Mouse (Mus musculus) myocyte (in vitro differentiated cells): ENCODE measurements at regions not wholly inside any gene's neighbourhood (a gene's known extent, or its start where the extent isn't known, plus 50 kb on each side); places are given as distances from the start of the nearest gene placed in this dataset.

Experiments used
- H3K27me3 ChIP-seq: one replicate; pipeline ENCODE4 v1.6.1; 2011; ENCODE audit not compliant: control insufficient read depth, insufficient read depth, insufficient read length
- H3K36me3 ChIP-seq: one replicate; pipeline ENCODE4 v1.6.1; 2011; ENCODE audit not compliant: control insufficient read depth, insufficient read depth
- H3K4me2 ChIP-seq: one replicate; pipeline ENCODE4 v1.6.1; 2011; ENCODE audit warnings: low read depth, control low read depth
- H3K4me3 ChIP-seq: one replicate; pipeline ENCODE4 v1.5.1; 2011; ENCODE audit warnings: mild to moderate bottlenecking, control low read depth, moderate library complexity
- H3K79me2 ChIP-seq: one replicate; pipeline ENCODE4 v1.6.1; 2011; ENCODE audit not compliant: control insufficient read depth, insufficient read depth
- H3ac ChIP-seq: one replicate; pipeline ENCODE4 v1.6.1; 2011; ENCODE audit not compliant: control insufficient read depth, insufficient read length
- CEBPB ChIP-seq: IDR thresholded peaks from 2 replicates; pipeline ENCODE4 v1.6.1; 2011; ENCODE audit warnings: mild to moderate bottlenecking, moderate library complexity; ENCODE audit not compliant: poor library complexity, insufficient read depth, severe bottlenecking
- E2F4 ChIP-seq: IDR thresholded peaks from one replicate; pipeline ENCODE4 v1.6.1; 2011; ENCODE audit warnings: mild to moderate bottlenecking, control low read depth, moderate library complexity; ENCODE audit not compliant: insufficient read depth
- MAX ChIP-seq: IDR thresholded peaks from one replicate; pipeline ENCODE4 v1.6.1; 2011; ENCODE audit warnings: low read depth, mild to moderate bottlenecking, control low read depth
- MYOD1 ChIP-seq, 3 experiments: IDR thresholded peaks; one replicate each; pipeline ENCODE4 v1.6.1; 2011; ENCODE audit warnings: control low read depth in 2 of 3, low read depth in 2 of 3, mild to moderate bottlenecking in 2 of 3, moderate library complexity in 1 of 3; ENCODE audit not compliant: insufficient read length in 2 of 3, control insufficient read depth in 1 of 3
- MYOG ChIP-seq, 3 experiments: IDR thresholded peaks; one replicate each; pipeline ENCODE4 v1.6.1; 2011; ENCODE audit warnings: control low read depth in 2 of 3, low read depth in 2 of 3, mild to moderate bottlenecking in 2 of 3; ENCODE audit not compliant: insufficient read length in 2 of 3, control insufficient read depth in 1 of 3, insufficient read depth in 1 of 3
- POLR2A ChIP-seq: IDR thresholded peaks from one replicate; pipeline ENCODE4 v1.6.1; 2011; ENCODE audit warnings: low read depth, mild to moderate bottlenecking, control low read depth, moderate library complexity; ENCODE audit not compliant: insufficient read length
- POLR2AphosphoS2 ChIP-seq: IDR thresholded peaks from one replicate; pipeline ENCODE4 v1.6.1; 2011; ENCODE audit warnings: low read depth, control low read depth; ENCODE audit not compliant: insufficient read length
- REST ChIP-seq: IDR thresholded peaks from one replicate; pipeline ENCODE4 v1.6.1; 2011; ENCODE audit warnings: mild to moderate bottlenecking, control low read depth, moderate library complexity; ENCODE audit not compliant: insufficient read depth, insufficient read length
- SRF ChIP-seq: IDR thresholded peaks from one replicate; pipeline ENCODE4 v1.6.1; 2011; ENCODE audit warnings: low read depth; ENCODE audit not compliant: control insufficient read depth, insufficient read length
- TCF12 ChIP-seq: IDR thresholded peaks from one replicate; pipeline ENCODE4 v1.6.1; 2011; ENCODE audit warnings: mild to moderate bottlenecking, control low read depth; ENCODE audit not compliant: poor library complexity, insufficient read depth, severe bottlenecking
- TCF3 ChIP-seq: IDR thresholded peaks from one replicate; pipeline ENCODE4 v1.6.1; 2011; ENCODE audit warnings: low read depth, control low read depth; ENCODE audit not compliant: insufficient read length
- USF1 ChIP-seq: IDR thresholded peaks from one replicate; pipeline ENCODE4 v1.6.1; 2011; ENCODE audit warnings: low read depth, mild to moderate bottlenecking, control low read depth, moderate library complexity

GRCm38 (mm10) chr9:101807249-101807648 lies 54.4 kb upstream of the 9630041A04Rik start:
- Histone ChIP-seq H3K4me3 (no peak overlapping the region), H3K4me2 (no peak overlapping the region), H3ac (no peak overlapping the region), H3K79me2 (no peaks in the 10 kb centered on the region), H3K27me3 (no peaks in the 10 kb centered on the region), H3K36me3 (no peaks in the 10 kb centered on the region)
- TF ChIP-seq MAX (no peak), MYOD1 (IDR thresholded peaks at IDR 0.05; ENCODE audit: control insufficient read depth in 1 of 3, insufficient read length in 2 of 3, low read depth in 2 of 3) (no peak), USF1 (no peak), E2F4 (no peak), POLR2A (no peak)

- H3K79me2 ChIP-seq: no peaks in the 10 kb centered on the region
- no peaks in the 10 kb centered on the region for H3K27me3 ChIP-seq
- H3K36me3 ChIP-seq: no peaks in the 10 kb centered on the region
- no peak overlapping the region for H3ac ChIP-seq
- H3K4me2 ChIP-seq: no peak overlapping the region
- H3K4me3 ChIP-seq: no peak overlapping the region
- TF ChIP-seq MYOG (IDR thresholded peaks at IDR 0.05; ENCODE audit: control insufficient read depth in 1 of 3, insufficient read depth in 1 of 3, insufficient read length in 2 of 3, low read depth in 2 of 3) (peak in 1 of 3 experiments; percentile 37), CEBPB (no peak), TCF3 (no peak), POLR2A (no peak), MYOD1 (IDR thresholded peaks at IDR 0.05; ENCODE audit: control insufficient read depth in 1 of 3, insufficient read length in 2 of 3, low read depth in 2 of 3) (peak in 1 of 3 experiments; percentile 55)
Observed at GRCm38 (mm10) chr9:101796718-101797117, 64.9 kb upstream of the 9630041A04Rik start.

- peak in 1 of 3 experiments; percentile 60 for TF ChIP-seq MYOD1 (IDR thresholded peaks at IDR 0.05; ENCODE audit: control insufficient read depth in 1 of 3, insufficient read length in 2 of 3, low read depth in 2 of 3)
- TF ChIP-seq TCF12: no peak
- Histone ChIP-seq H3K4me2 (no peak overlapping the region), H3K36me3 (no peaks in the 10 kb centered on the region), H3ac (no peak overlapping the region), H3K4me3 (no peak overlapping the region), H3K27me3 (no peaks in the 10 kb centered on the region), H3K79me2 (no peaks in the 10 kb centered on the region)
Observed at GRCm38 (mm10) chr9:101796063-101796462, 65.6 kb upstream of the 9630041A04Rik start.

GRCm38 (mm10) chr9:101795436-101795835 lies 66.2 kb upstream of the 9630041A04Rik start:
- no peaks in the 10 kb centered on the region for H3K36me3 ChIP-seq
- no peaks in the 10 kb centered on the region for H3K27me3 ChIP-seq
- H3K4me2 ChIP-seq: no peak overlapping the region
- no peak for TF ChIP-seq POLR2AphosphoS2
- no peak for TF ChIP-seq TCF3
- no peak for TF ChIP-seq USF1
- TF ChIP-seq REST: no peak
- no peak for TF ChIP-seq TCF12
- TF ChIP-seq MYOD1 (IDR thresholded peaks at IDR 0.05; ENCODE audit: control insufficient read depth in 1 of 3, insufficient read length in 2 of 3, low read depth in 2 of 3): no peak
- TF ChIP-seq MYOG (IDR thresholded peaks at IDR 0.05; ENCODE audit: control insufficient read depth in 1 of 3, insufficient read depth in 1 of 3, insufficient read length in 2 of 3, low read depth in 2 of 3): no peak
- no peak for TF ChIP-seq MAX
- TF ChIP-seq CEBPB: no peak
- TF ChIP-seq SRF: no peak
- TF ChIP-seq POLR2A: no peak
- TF ChIP-seq E2F4: no peak
- no peaks in the 10 kb centered on the region for H3K79me2 ChIP-seq
- H3ac ChIP-seq: no peak overlapping the region
- no peak overlapping the region for H3K4me3 ChIP-seq

GRCm38 (mm10) chr9:101790936-101791335 lies 70.7 kb upstream of the 9630041A04Rik start:
- Histone ChIP-seq H3ac (no peak overlapping the region), H3K4me2 (no peak overlapping the region), H3K27me3 (no peaks in the 10 kb centered on the region), H3K79me2 (no peaks in the 10 kb centered on the region), H3K36me3 (no peaks in the 10 kb centered on the region), H3K4me3 (no peak overlapping the region)
- no peak for TF ChIP-seq CEBPB
- TF ChIP-seq MAX: no peak
- no peak for TF ChIP-seq SRF
- TF ChIP-seq USF1: no peak
- no peak for TF ChIP-seq MYOD1 (IDR thresholded peaks at IDR 0.05; ENCODE audit: control insufficient read depth in 1 of 3, insufficient read length in 2 of 3, low read depth in 2 of 3)
- TF ChIP-seq TCF3: no peak
- no peak for TF ChIP-seq MYOG (IDR thresholded peaks at IDR 0.05; ENCODE audit: control insufficient read depth in 1 of 3, insufficient read depth in 1 of 3, insufficient read length in 2 of 3, low read depth in 2 of 3)
- TF ChIP-seq POLR2A: no peak
- TF ChIP-seq REST: no peak
- no peak for TF ChIP-seq TCF12
- no peak for TF ChIP-seq E2F4
- no peak for TF ChIP-seq POLR2AphosphoS2
